Mouse (Mus musculus): ENCODE results near the gene Polr1a.

The Polr1a gene

DNA sequence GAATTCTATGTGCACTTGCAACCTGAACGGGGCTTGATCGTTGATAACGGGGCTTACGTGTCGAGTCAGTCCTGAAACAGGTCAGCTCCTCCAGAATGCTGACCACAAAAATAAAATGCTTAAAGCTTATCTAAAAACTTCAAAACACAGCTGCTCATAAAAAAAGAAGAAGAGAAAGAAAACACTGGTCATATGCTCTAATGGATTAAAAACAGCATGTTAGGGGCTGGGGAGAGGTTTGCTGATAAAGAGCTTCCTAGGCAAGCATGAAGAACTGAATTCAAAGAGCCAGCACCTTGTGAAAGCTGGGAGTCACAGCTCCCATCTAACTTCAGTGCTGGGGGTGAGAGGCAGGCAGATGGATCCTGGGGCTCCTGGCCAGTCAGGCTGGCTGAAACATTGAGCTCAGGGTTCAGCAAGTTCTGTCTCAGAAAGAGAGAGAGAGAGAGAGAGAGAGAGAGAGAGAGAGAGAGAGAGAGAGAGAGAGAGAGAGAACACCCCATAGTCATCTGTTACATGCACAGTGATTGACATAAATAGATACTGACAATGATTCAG, 92.4 kb downstream of the Polr1a start:
- DNase-seq, result no peak

DNA sequence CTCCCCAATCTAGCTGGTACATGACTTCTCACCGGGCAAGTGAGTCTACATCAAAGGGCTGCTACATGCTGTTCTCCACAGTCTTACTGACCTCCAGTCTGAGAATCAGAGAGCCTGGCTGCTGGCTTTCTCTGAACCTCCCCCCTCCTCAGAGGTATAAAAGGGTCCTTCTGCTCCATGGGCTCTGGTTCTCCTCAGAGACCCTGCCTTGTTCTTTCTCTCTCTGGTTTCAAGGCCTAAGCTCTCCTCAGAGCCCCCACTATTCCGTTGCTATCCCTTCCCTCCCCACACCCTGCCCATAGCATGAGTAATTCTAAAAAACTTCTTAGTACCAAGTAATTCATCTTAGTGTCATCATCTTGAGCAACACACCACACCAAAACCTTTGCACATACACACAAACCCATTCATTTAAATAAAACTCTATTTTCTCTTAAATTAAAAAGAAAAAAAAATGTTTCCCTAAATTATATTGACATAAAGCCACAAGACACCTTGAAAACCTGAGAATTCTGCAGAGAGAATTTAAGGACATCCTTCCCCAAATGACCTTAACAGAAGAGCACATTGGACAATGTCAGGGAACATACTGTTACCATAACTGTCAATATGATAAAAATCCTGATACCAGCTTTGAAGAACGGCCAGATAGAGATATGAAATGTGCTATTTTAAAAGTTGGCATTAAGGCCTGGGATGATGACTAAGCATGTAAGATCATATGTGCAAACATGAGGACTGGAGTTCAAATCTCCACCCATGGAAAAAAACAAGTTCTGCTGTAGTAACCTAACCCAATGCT, 98.8 kb downstream of the Polr1a start:
- no peak for DNase-seq

DNA sequence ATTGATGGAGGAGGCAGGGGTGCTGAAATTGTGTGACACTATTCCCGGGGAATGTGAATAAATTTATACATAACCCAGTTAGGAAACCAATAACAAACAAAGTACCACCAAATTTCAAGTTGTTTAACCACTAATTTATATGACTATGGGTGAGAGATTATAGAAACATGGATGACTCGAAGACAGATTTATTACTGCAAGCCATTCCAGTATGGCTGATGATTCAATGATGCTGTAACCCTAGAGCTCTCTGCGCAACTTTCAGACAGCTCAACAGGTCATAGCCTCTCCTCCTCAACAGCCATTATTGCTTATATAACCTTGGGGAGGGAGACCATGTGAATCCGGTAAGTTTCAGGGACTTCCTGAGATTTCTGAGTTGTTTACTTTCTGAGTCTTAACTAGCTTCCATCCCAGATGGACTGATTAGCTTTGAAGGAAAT, 99.4 kb downstream of the Polr1a start:
- DNase-seq, result no peak

DNA sequence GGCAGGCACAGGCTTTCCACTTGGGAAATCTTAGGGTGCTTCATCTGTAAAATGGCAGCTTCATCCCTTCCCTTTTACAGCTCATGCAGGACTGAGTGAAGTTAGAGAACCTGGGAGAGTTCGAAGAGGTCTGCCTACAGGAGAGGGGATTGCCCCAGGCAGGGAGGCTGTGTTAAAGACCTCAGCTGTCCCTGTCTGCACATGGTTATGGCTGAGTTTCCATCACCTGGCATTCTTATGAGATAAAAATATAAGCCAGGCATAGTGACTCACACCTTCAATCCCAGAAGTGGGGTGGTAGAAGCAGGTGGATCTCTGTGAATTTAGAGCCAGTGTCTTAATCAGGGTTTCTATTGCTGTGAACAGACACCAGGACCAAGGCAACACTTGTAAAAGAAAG, 100.6 kb downstream of the Polr1a start:
- no peak for DNase-seq

DNA sequence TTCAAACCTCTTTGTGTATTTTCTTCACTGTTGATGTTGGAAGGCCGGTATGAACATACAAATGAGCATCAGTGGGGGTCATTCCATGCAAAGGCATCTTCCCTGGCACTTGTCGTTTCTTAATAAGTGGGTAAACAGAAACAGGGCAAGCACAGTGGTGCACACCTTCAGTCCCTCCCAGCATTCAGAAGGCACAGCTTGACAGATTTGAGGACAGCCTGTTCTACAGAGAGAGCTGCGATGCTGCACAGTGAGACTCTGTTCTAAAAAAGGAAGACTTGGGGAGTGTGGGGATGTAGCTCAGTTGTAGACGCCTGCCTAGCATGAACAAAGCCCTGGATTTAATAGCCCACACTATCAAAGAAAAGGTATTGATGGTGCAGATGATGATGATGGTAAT, 105.2 kb downstream of the Polr1a start:
- DNase-seq, result no peak

DNA sequence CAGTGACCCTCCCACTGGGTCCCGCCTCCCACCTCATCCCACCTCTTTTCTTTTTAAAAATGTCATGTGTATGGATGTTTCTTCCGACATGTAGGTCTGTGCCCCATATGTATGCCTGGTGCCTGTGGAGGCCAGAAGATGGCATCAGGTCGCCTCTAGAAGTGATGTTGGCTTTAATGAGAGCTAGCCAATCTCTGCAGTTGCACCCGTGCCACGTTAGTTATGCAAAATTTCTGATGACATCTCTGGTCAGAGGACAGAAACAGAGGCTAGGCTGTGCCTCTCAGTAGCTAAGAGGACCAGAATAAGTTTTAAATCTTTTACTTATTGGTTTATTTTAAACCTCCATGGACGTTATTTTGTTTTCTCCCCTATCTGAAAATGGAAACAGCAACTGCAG, 109.2 kb downstream of the Polr1a start:
- no peak for DNase-seq

DNA sequence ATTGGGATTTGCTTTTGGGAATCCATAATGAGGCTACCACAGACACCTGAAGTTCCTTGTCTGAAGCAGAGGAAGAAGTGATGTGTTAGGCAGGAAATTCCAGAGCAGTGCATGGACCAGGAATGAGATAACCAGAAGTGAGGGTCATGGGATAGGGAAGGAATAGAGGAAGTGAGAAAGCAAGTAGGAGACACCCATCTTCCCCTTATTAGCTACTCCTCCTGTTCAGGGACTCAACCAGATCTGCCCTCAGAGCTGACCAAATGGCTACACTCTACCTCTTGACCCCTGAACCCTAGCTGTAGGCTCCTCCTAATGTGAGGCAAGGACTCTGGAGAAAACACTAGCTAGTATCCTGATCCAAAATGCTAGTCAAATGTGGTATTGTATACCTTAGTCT, 116.6 kb downstream of the Polr1a start:
- no peak for DNase-seq

DNA sequence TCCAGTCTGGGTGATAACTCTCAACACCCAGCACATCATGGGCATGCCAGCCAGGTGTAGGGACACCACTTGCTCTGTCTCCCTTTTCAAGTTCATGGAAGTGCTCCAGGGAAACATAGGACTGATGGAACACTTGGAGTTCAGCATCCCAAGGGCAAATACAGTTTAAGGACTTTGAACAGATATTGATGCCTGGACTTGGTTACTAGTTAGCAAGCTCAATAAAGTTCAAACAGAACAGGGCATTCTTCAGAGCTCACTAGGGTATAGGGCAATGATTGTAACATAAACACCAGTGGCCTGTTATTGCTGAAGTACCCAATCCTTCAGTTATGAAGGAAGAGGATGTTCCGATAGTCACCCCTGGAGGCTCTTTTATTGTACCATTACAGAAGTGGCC, 119.2 kb downstream of the Polr1a start:
- DNase-seq, result no peak

DNA sequence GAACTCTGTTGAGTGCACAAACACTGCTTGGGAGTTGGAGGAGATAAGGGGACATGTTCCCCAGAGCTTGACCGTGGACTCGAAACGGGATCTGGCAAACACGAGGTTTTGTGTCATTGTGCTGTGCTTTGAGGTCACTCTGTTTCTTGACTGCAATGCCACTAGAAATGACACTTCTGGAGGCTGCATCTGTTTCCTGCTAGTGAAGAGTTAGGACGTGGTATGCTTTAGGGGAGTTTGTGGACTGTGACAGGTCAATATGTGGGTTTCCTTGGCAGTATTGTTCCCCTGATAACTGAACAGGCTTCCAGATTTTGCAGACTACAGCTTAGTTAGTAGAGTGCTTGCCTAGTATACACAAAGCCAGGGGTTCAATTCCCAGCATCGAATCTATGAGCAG, 120.8 kb downstream of the Polr1a start:
- DNase-seq, result no peak

Measured in retina, postnatal 1 day (tissue).